In the genomic region with DNA sequence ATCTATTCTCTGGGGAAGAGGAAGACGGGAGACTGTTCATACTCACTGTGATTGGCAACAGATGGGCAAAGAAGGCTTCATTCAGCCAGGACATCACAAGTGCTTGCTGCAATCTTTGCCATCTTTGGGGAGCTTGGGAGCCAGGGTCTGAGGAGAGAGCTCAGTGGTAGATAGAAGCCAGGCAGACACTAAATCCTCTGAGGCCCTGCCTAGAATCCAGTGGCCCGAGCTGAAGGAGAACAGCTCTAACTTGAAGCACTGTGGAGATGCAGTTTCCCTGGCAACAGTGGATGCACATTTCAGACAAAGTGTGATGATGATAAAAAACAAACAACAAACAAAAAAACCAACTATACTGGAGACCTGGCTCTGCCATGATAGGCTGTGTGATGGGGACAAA, we compare ENCODE assay signal across 16 mouse cellular contexts. TPM values are rescaled to one million over a fixed set of nuclear protein-coding genes. Genes with fewer than 3 reads are reported as not detected.
DNase-seq lines count a peak whose midpoint lies in the region; ATAC-seq and TF ChIP-seq lines count a peak whose summit lies in the region.
"Had no signal": no experiment of that assay in that cellular context is flagged by ENCODE, and none has a peak within 500 bp of the region (broad histone marks: within the 10 kb centered on the region; RNA-seq: fewer than 3 reads in every experiment).

No protein-coding gene starts in this region.

- TF ChIP-seq EP300 in heart, adult 2 months (IDR thresholded peaks at IDR 0.05; ENCODE audit: insufficient read depth, low read depth, low read length), result no peak

- no peak for ATAC-seq in hindbrain, embryonic 12.5 days (ENCODE audit: low FRiP score)
- no peak for ATAC-seq in neural tube, embryonic 13.5 days (ENCODE audit: low read depth)

- H3K4me2 ChIP-seq in hindbrain, embryonic 12.5 days (replicated peaks), result no peak overlapping the region
- H3K4me2 ChIP-seq in neural tube, embryonic 13.5 days, result no peak overlapping the region
- H3K4me2 ChIP-seq: heart, embryonic 13.5 days had no signal

- 52% methylated on average over 2 of the region's 2 CpGs for WGBS in embryonic facial prominence, embryonic 10.5 days
- WGBS in hindbrain, embryonic 12.5 days, result 49% methylated on average over 2 of the region's 2 CpGs
- WGBS in neural tube, embryonic 13.5 days, result 37% methylated on average over 2 of the region's 2 CpGs
- 49% methylated on average over 2 of the region's 2 CpGs for WGBS in heart, adult 2 months

- H3K27me3 ChIP-seq in embryonic facial prominence, embryonic 10.5 days (replicated peaks; ENCODE audit: low read depth, poor library complexity, severe bottlenecking), result no peaks in the 10 kb centered on the region
- no peaks in the 10 kb centered on the region; the same call in 1 of the 2 replicates for H3K27me3 ChIP-seq in hindbrain, embryonic 12.5 days
- no peaks in the 10 kb centered on the region for H3K27me3 ChIP-seq in neural tube, embryonic 13.5 days
- no peaks in the 10 kb centered on the region for H3K27me3 ChIP-seq in heart, adult 2 months (ENCODE audit: control insufficient read depth, insufficient read depth, low read length)

- no peaks in the 10 kb centered on the region for H3K79me2 ChIP-seq in heart, adult 2 months (replicated peaks; ENCODE audit: control insufficient read depth, insufficient read depth, low read length)

- DNase-seq in layer of hippocampus, adult 2 months (ENCODE audit: low spot score in 2 of 2), result no peak
- no peak for DNase-seq in layer of hippocampus, adult 9-11 months
- no peak for DNase-seq in embryonic facial prominence, embryonic 10.5 days (ENCODE audit: low spot score)
- DNase-seq in heart, adult 9 months (ENCODE audit: low spot score in 2 of 2), result no peak
- DNase-seq in heart, adult 2 months, result no peak
- DNase-seq: cerebellum, adult 11-12 months; cerebellum, postnatal 36 days; gastrocnemius, postnatal 36 days; heart, postnatal 4 days; lung, adult 2 months; lung, postnatal 4 days; thymus, postnatal 4 days had no signal

- no peak overlapping the region for H3K4me3 ChIP-seq in layer of hippocampus, adult 2 months
- no peak overlapping the region for H3K4me3 ChIP-seq in embryonic facial prominence, embryonic 10.5 days
- H3K4me3 ChIP-seq in hindbrain, embryonic 12.5 days, result no peak overlapping the region
- H3K4me3 ChIP-seq in neural tube, embryonic 13.5 days, result no peak overlapping the region
- H3K4me3 ChIP-seq in heart, adult 2 months, result no peak overlapping the region
- H3K4me3 ChIP-seq: heart, embryonic 13.5 days; left cerebral cortex, adult 2 months had no signal

- no peaks in the 10 kb centered on the region for H3K36me3 ChIP-seq in embryonic facial prominence, embryonic 10.5 days (replicated peaks)
- H3K36me3 ChIP-seq in hindbrain, embryonic 12.5 days, result no peaks in the 10 kb centered on the region
- no peaks in the 10 kb centered on the region for H3K36me3 ChIP-seq in neural tube, embryonic 13.5 days
- no peaks in the 10 kb centered on the region for H3K36me3 ChIP-seq in heart, adult 2 months (ENCODE audit: control insufficient read depth, insufficient read depth, low read length)
- H3K36me3 ChIP-seq: heart, embryonic 13.5 days had no signal

- peaks cover 39% of the 10 kb centered on the region for H3K4me1 ChIP-seq in embryonic facial prominence, embryonic 10.5 days
- peaks cover 30% of the 10 kb centered on the region for H3K4me1 ChIP-seq in hindbrain, embryonic 12.5 days
- H3K4me1 ChIP-seq in neural tube, embryonic 13.5 days (replicated peaks), result peaks cover 40% of the 10 kb centered on the region
- H3K4me1 ChIP-seq in heart, adult 2 months (ENCODE audit: control insufficient read depth, insufficient read depth, low read length), result no peaks in the 10 kb centered on the region

- no peak for TF ChIP-seq POLR2A in heart, adult 2 months (IDR thresholded peaks at IDR 0.05; ENCODE audit: insufficient read depth, low read depth, low read length)

- no peak overlapping the region for H3K9ac ChIP-seq in hindbrain, embryonic 12.5 days
- no peak overlapping the region for H3K9ac ChIP-seq in neural tube, embryonic 13.5 days
- H3K9ac ChIP-seq in heart, adult 2 months (ENCODE audit: low read depth, low read length), result no peak overlapping the region
- H3K9ac ChIP-seq: heart, embryonic 13.5 days had no signal

- H3K9me3 ChIP-seq in embryonic facial prominence, embryonic 10.5 days, result no peaks in the 10 kb centered on the region
- H3K9me3 ChIP-seq in hindbrain, embryonic 12.5 days (replicated peaks), result no peaks in the 10 kb centered on the region
- H3K9me3 ChIP-seq in neural tube, embryonic 13.5 days, result no peaks in the 10 kb centered on the region
- H3K9me3 ChIP-seq: heart, embryonic 13.5 days had no signal

- TF ChIP-seq CTCF in layer of hippocampus, adult 2 months (conservative IDR thresholded peaks at IDR 0.05), result no peak
- TF ChIP-seq CTCF in heart, adult 2 months (IDR thresholded peaks at IDR 0.05), result no peak

- intact Hi-C loops in heart, adult 2 months (cut with DNase I), result no loop called here

- H3K27ac ChIP-seq in layer of hippocampus, adult 2 months, result peak overlapping the region; percentile 46; the same call in 1 of the 2 replicates
- peak overlapping the region; percentile 30; the same call in 1 of the 2 replicates for H3K27ac ChIP-seq in embryonic facial prominence, embryonic 10.5 days (replicated peaks)
- 0 out of 2 replicates have a peak overlapping the region, but pooled peaks have one; percentile 70 for H3K27ac ChIP-seq in hindbrain, embryonic 12.5 days
- peak overlapping the region; percentile 75 for H3K27ac ChIP-seq in neural tube, embryonic 13.5 days (replicated peaks)
- no peak overlapping the region for H3K27ac ChIP-seq in heart, adult 2 months
- H3K27ac ChIP-seq: heart, embryonic 13.5 days; left cerebral cortex, adult 2 months had no signal

RNA-seq across cellular contexts. Expression of a gene that starts 40.1 kb away (rescaled TPM):
- 100 to 1,000 TPM; 290 to 297 TPM for total RNA-seq in layer of hippocampus, adult 2 months (2021)
- polyA plus RNA-seq in embryonic facial prominence, embryonic 10.5 days (2016; fragmentation: Nextera tagmentation; extraction: Ambion mirVana), result 309 and 313 TPM in 2 replicates
- 402 and 422 TPM in 2 replicates for polyA plus RNA-seq in hindbrain, embryonic 12.5 days (2016; fragmentation: Nextera tagmentation; extraction: Ambion mirVana)
- polyA plus RNA-seq in neural tube, embryonic 13.5 days (2015; fragmentation: Nextera tagmentation; extraction: Ambion mirVana), result 496 and 516 TPM in 2 replicates
- total RNA-seq in heart, adult 2 months (2021), result 10 to 100 TPM; 71.7 to 82.6 TPM
- 52.9 and 73.7 TPM in 2 replicates for polyA plus RNA-seq in heart, adult 2 months (2012; rRNA removed)
